ENCODE assay signal across 10 mouse cellular contexts in genomic region chr6:30167192-30167591, GRCm38 (mm10).
DNase-seq lines count a peak whose midpoint lies in the region; ATAC-seq lines count a peak whose summit lies in the region.
"Had no signal": no experiment of that assay in that cellular context is flagged by ENCODE, and none has a peak within 500 bp of the region (broad histone marks: within the 10 kb centered on the region; RNA-seq: fewer than 3 reads in every experiment).

No protein-coding gene starts in this region.

- WGBS in hindbrain, embryonic 11.5 days = 16% methylated on average over 11 of the region's 11 CpGs
- 19% methylated on average over 11 of the region's 11 CpGs for WGBS in hindbrain, embryonic 16.5 days
- 12% methylated on average over 11 of the region's 11 CpGs for WGBS in embryonic facial prominence, embryonic 12.5 days
- 17% methylated on average over 11 of the region's 11 CpGs for WGBS in neural tube, embryonic 13.5 days

- no peaks in the 10 kb centered on the region; the same call in 1 of the 2 replicates for H3K4me1 ChIP-seq in hindbrain, embryonic 11.5 days (replicated peaks; ENCODE audit: control insufficient read depth, insufficient read depth, low read length)
- peaks cover 3% of the 10 kb centered on the region; the same call in 1 of the 2 replicates for H3K4me1 ChIP-seq in hindbrain, embryonic 16.5 days (ENCODE audit: control insufficient read depth, insufficient read depth, low read depth, low read length)
- H3K4me1 ChIP-seq in embryonic facial prominence, embryonic 12.5 days = peaks cover 39% of the 10 kb centered on the region
- peaks cover 24% of the 10 kb centered on the region for H3K4me1 ChIP-seq in neural tube, embryonic 13.5 days (replicated peaks)

- H3K27ac ChIP-seq in hindbrain, embryonic 11.5 days (ENCODE audit: low read depth, low read length) = no peak overlapping the region
- H3K27ac ChIP-seq in hindbrain, embryonic 16.5 days (ENCODE audit: low read depth, low read length) = no peak overlapping the region
- 0 out of 2 replicates have a peak overlapping the region, but pooled peaks have one; percentile 3 for H3K27ac ChIP-seq in embryonic facial prominence, embryonic 12.5 days
- 0 out of 2 replicates have a peak overlapping the region, but pooled peaks have one; percentile 5 for H3K27ac ChIP-seq in neural tube, embryonic 13.5 days (replicated peaks)
- H3K27ac ChIP-seq: embryonic facial prominence, embryonic 15.5 days had no signal

- peaks cover 30% of the 10 kb centered on the region for H3K27me3 ChIP-seq in hindbrain, embryonic 11.5 days (ENCODE audit: control insufficient read depth, insufficient read depth, low read length)
- H3K27me3 ChIP-seq in hindbrain, embryonic 16.5 days (replicated peaks; ENCODE audit: control insufficient read depth, insufficient read depth, low read length) = peaks cover 23% of the 10 kb centered on the region
- H3K27me3 ChIP-seq in embryonic facial prominence, embryonic 12.5 days = peaks cover 34% of the 10 kb centered on the region
- peaks cover 46% of the 10 kb centered on the region for H3K27me3 ChIP-seq in neural tube, embryonic 13.5 days
- H3K27me3 ChIP-seq: CH12.LX had no signal

- DNase-seq in hindbrain, embryonic 11.5 days (ENCODE audit: low spot score) = peak; percentile 61
- DNase-seq in R1 (ENCODE audit: low read depth, low spot score) = peak; percentile 93
- DNase-seq in adrenal gland, postnatal 14 days = no peak
- no peak for DNase-seq in gastrocnemius, postnatal 10 days
- DNase-seq: kidney, postnatal 25 days had no signal

- H3K9me3 ChIP-seq in hindbrain, embryonic 11.5 days (ENCODE audit: control insufficient read depth, low read length) = no peaks in the 10 kb centered on the region
- H3K9me3 ChIP-seq in hindbrain, embryonic 16.5 days (ENCODE audit: control insufficient read depth, low read length) = no peaks in the 10 kb centered on the region
- H3K9me3 ChIP-seq in embryonic facial prominence, embryonic 12.5 days = no peaks in the 10 kb centered on the region
- no peaks in the 10 kb centered on the region for H3K9me3 ChIP-seq in neural tube, embryonic 13.5 days
- H3K9me3 ChIP-seq: embryonic facial prominence, embryonic 15.5 days had no signal

- no peak overlapping the region for H3K9ac ChIP-seq in hindbrain, embryonic 11.5 days (ENCODE audit: low read depth, low read length)
- no peak overlapping the region for H3K9ac ChIP-seq in hindbrain, embryonic 16.5 days (ENCODE audit: low read depth, low read length)
- H3K9ac ChIP-seq in embryonic facial prominence, embryonic 12.5 days = no peak overlapping the region
- H3K9ac ChIP-seq in neural tube, embryonic 13.5 days = no peak overlapping the region
- H3K9ac ChIP-seq: embryonic facial prominence, embryonic 15.5 days had no signal

- no peaks in the 10 kb centered on the region for H3K36me3 ChIP-seq in hindbrain, embryonic 11.5 days (ENCODE audit: control insufficient read depth, insufficient read depth, low read length)
- H3K36me3 ChIP-seq in hindbrain, embryonic 16.5 days (ENCODE audit: control insufficient read depth, insufficient read depth, low read length) = no peaks in the 10 kb centered on the region
- no peaks in the 10 kb centered on the region for H3K36me3 ChIP-seq in embryonic facial prominence, embryonic 12.5 days
- H3K36me3 ChIP-seq in neural tube, embryonic 13.5 days = no peaks in the 10 kb centered on the region
- H3K36me3 ChIP-seq: embryonic facial prominence, embryonic 15.5 days had no signal

- no peak overlapping the region for H3K4me3 ChIP-seq in hindbrain, embryonic 11.5 days (ENCODE audit: low read depth, low read length)
- no peak overlapping the region for H3K4me3 ChIP-seq in hindbrain, embryonic 16.5 days (ENCODE audit: low read length)
- no peak overlapping the region for H3K4me3 ChIP-seq in embryonic facial prominence, embryonic 12.5 days
- no peak overlapping the region for H3K4me3 ChIP-seq in neural tube, embryonic 13.5 days
- H3K4me3 ChIP-seq: embryonic facial prominence, embryonic 15.5 days had no signal

- peak; percentile 61 for ATAC-seq in hindbrain, embryonic 11.5 days (ENCODE audit: low FRiP score)
- no peak for ATAC-seq in hindbrain, embryonic 16.5 days
- peak; percentile 48 for ATAC-seq in embryonic facial prominence, embryonic 12.5 days (ENCODE audit: insufficient number of reproducible peaks, insufficient read depth, low FRiP score, low TSS enrichment)
- ATAC-seq in neural tube, embryonic 13.5 days (ENCODE audit: low read depth) = no peak

- H3K4me2 ChIP-seq in hindbrain, embryonic 11.5 days (replicated peaks; ENCODE audit: low read depth, low read length) = no peak overlapping the region
- H3K4me2 ChIP-seq in hindbrain, embryonic 16.5 days (ENCODE audit: low read length) = no peak overlapping the region
- no peak overlapping the region for H3K4me2 ChIP-seq in embryonic facial prominence, embryonic 12.5 days (replicated peaks)
- H3K4me2 ChIP-seq in neural tube, embryonic 13.5 days = no peak overlapping the region
- H3K4me2 ChIP-seq: embryonic facial prominence, embryonic 15.5 days had no signal

Comparison
In these comparisons a context has a peak if more than half of its experiments do, and no peak if none do; other contexts are left out.
1. ATAC-seq: peak in hindbrain, embryonic 11.5 days (single experiment) and embryonic facial prominence, embryonic 12.5 days (single experiment); none in hindbrain, embryonic 16.5 days (single experiment) and neural tube, embryonic 13.5 days (single experiment).
2. DNase-seq: peak in hindbrain, embryonic 11.5 days (single experiment) and R1 (single experiment); none in adrenal gland, postnatal 14 days (single experiment) and gastrocnemius, postnatal 10 days (single experiment).
3. H3K27ac ChIP-seq: peak in embryonic facial prominence, embryonic 12.5 days (single experiment) and neural tube, embryonic 13.5 days (single experiment); none in hindbrain, embryonic 11.5 days (single experiment) and hindbrain, embryonic 16.5 days (single experiment).